Mouse (Mus musculus): ENCODE results near the gene Crxos. TPM values are rescaled to one million over a fixed set of nuclear protein-coding genes. Genes with fewer than 3 reads are reported as not detected.

Crxos gene
- polyA plus RNA-seq (2015; fragmentation: Nextera tagmentation; extraction: Ambion mirVana), result not detected in 2 replicates

GRCm38 (mm10) chr7:15882317-15882716 is at the start of gene Crxos:
Gene Crxos (plus strand): TSS chr7:15882617.
- Histone ChIP-seq H3K9ac (no peak within 1 kb of the TSS), H3K27me3 (no peaks in the 10 kb centered on the region), H3K27ac (replicated peaks) (no peak within 1 kb of the TSS), H3K9me3 (replicated peaks) (no peaks in the 10 kb centered on the region), H3K4me1 (replicated peaks) (no peaks in the 10 kb centered on the region), H3K36me3 (replicated peaks) (no peaks in the 10 kb centered on the region), H3K4me3 (replicated peaks) (no peak within 1 kb of the TSS), H3K4me2 (no peak within 1 kb of the TSS)
- ATAC-seq (ENCODE audit: insufficient read depth), result no peak
- 50% methylated on average over 2 of the region's 2 CpGs for WGBS (ENCODE audit: insufficient replicate concordance)

GRCm38 (mm10) chr7:15839578-15839977 is 42.8 kb upstream of the Crxos start, which contains the start of gene Obox6:
Gene Obox6 (minus strand): TSS chr7:15839678.
- no peaks in the 10 kb centered on the region; the same call in 1 of the 2 replicates for H3K9me3 ChIP-seq (replicated peaks)
- no peak within 1 kb of the TSS for H3K27ac ChIP-seq (replicated peaks)
- no peaks in the 10 kb centered on the region for H3K27me3 ChIP-seq
- H3K9ac ChIP-seq, result no peak within 1 kb of the TSS
- no peak within 1 kb of the TSS for H3K4me3 ChIP-seq (replicated peaks)
- WGBS (ENCODE audit: insufficient replicate concordance), result 63% methylated on average over 3 of the region's 3 CpGs
- no peak within 1 kb of the TSS for H3K4me2 ChIP-seq
- H3K4me1 ChIP-seq (replicated peaks), result no peaks in the 10 kb centered on the region
- no peak for ATAC-seq (ENCODE audit: insufficient read depth)
- H3K36me3 ChIP-seq (replicated peaks), result no peaks in the 10 kb centered on the region

- Histone ChIP-seq H3K27ac (replicated peaks) (no peak overlapping the region), H3K4me1 (replicated peaks) (no peaks in the 10 kb centered on the region), H3K4me3 (replicated peaks) (no peak overlapping the region), H3K4me2 (no peak overlapping the region), H3K9me3 (replicated peaks) (no peaks in the 10 kb centered on the region), H3K27me3 (no peaks in the 10 kb centered on the region), H3K9ac (no peak overlapping the region), H3K36me3 (replicated peaks) (no peaks in the 10 kb centered on the region)
- 25% methylated on average over 2 of the region's 2 CpGs for WGBS (ENCODE audit: insufficient replicate concordance)
- ATAC-seq (ENCODE audit: insufficient read depth), result no peak
Measured at GRCm38 (mm10) chr7:15859657-15860056, 22.8 kb upstream of the Crxos start.

- Histone ChIP-seq H3K9me3 (replicated peaks) (no peaks in the 10 kb centered on the region), H3K27ac (replicated peaks) (no peak overlapping the region), H3K4me2 (no peak overlapping the region), H3K27me3 (no peaks in the 10 kb centered on the region), H3K9ac (no peak overlapping the region), H3K4me3 (replicated peaks) (no peak overlapping the region), H3K4me1 (replicated peaks) (no peaks in the 10 kb centered on the region), H3K36me3 (replicated peaks) (no peaks in the 10 kb centered on the region)
- ATAC-seq (ENCODE audit: insufficient read depth), result no peak
- 62% methylated on average over 4 of the region's 4 CpGs for WGBS (ENCODE audit: insufficient replicate concordance)
Measured at GRCm38 (mm10) chr7:15864104-15864503, 18.3 kb upstream of the Crxos start.

GRCm38 (mm10) chr7:15879756-15880155 is 2.7 kb upstream of the Crxos start, which contains the start of gene Crx:
Gene Crx (minus strand): TSS chr7:15879968.
- H3K9ac ChIP-seq, result no peak within 1 kb of the TSS
- no peak within 1 kb of the TSS for H3K27ac ChIP-seq (replicated peaks)
- H3K4me1 ChIP-seq (replicated peaks), result no peaks in the 10 kb centered on the region
- no peaks in the 10 kb centered on the region for H3K9me3 ChIP-seq (replicated peaks)
- no peak within 1 kb of the TSS for H3K4me3 ChIP-seq (replicated peaks)
- no peaks in the 10 kb centered on the region for H3K36me3 ChIP-seq (replicated peaks)
- no peak for ATAC-seq (ENCODE audit: insufficient read depth)
- no peaks in the 10 kb centered on the region for H3K27me3 ChIP-seq
- 30% methylated on average over 4 of the region's 4 CpGs for WGBS (ENCODE audit: insufficient replicate concordance)
- no peak within 1 kb of the TSS for H3K4me2 ChIP-seq

GRCm38 (mm10) chr7:15881388-15881787 is 1.0 kb upstream of the Crxos start:
- H3K9ac ChIP-seq, result no peak overlapping the region
- 24% methylated on average over 7 of the region's 7 CpGs for WGBS (ENCODE audit: insufficient replicate concordance)

GRCm38 (mm10) chr7:15881831-15882230 is 586 bp upstream of the Crxos start:
- Histone ChIP-seq H3K27ac (replicated peaks) (no peak overlapping the region), H3K9me3 (replicated peaks) (no peaks in the 10 kb centered on the region), H3K4me2 (no peak overlapping the region), H3K4me1 (replicated peaks) (no peaks in the 10 kb centered on the region), H3K9ac (no peak overlapping the region), H3K36me3 (replicated peaks) (no peaks in the 10 kb centered on the region), H3K4me3 (replicated peaks) (no peak overlapping the region), H3K27me3 (no peaks in the 10 kb centered on the region)
- WGBS (ENCODE audit: insufficient replicate concordance), result 31% methylated on average over 3 of the region's 3 CpGs
- no peak for ATAC-seq (ENCODE audit: insufficient read depth)

More at GRCm38 (mm10) chr7:15881388-15881787, 1.0 kb upstream of the Crxos start:
- no peaks in the 10 kb centered on the region for H3K9me3 ChIP-seq (replicated peaks)
- no peaks in the 10 kb centered on the region for H3K27me3 ChIP-seq
- H3K27ac ChIP-seq (replicated peaks), result no peak overlapping the region
- no peak for ATAC-seq (ENCODE audit: insufficient read depth)
- H3K36me3 ChIP-seq (replicated peaks), result no peaks in the 10 kb centered on the region
- H3K4me1 ChIP-seq (replicated peaks), result no peaks in the 10 kb centered on the region
- H3K4me2 ChIP-seq, result no peak overlapping the region
- no peak overlapping the region for H3K4me3 ChIP-seq (replicated peaks)

GRCm38 (mm10) chr7:15884127-15884526 is 1.7 kb downstream of the Crxos start:
- Histone ChIP-seq H3K4me2 (no peak overlapping the region), H3K9ac (no peak overlapping the region), H3K27ac (replicated peaks) (no peak overlapping the region), H3K4me3 (replicated peaks) (no peak overlapping the region), H3K9me3 (replicated peaks) (no peaks in the 10 kb centered on the region), H3K27me3 (no peaks in the 10 kb centered on the region), H3K4me1 (replicated peaks) (no peaks in the 10 kb centered on the region), H3K36me3 (replicated peaks) (no peaks in the 10 kb centered on the region)
- no peak for ATAC-seq (ENCODE audit: insufficient read depth)
- 70% methylated on average over 2 of the region's 2 CpGs for WGBS (ENCODE audit: insufficient replicate concordance)

GRCm38 (mm10) chr7:15894251-15894650 is 11.8 kb downstream of the Crxos start:
- no peaks in the 10 kb centered on the region for H3K4me1 ChIP-seq (replicated peaks)
- H3K4me2 ChIP-seq, result no peak overlapping the region
- H3K4me3 ChIP-seq (replicated peaks), result no peak overlapping the region
- ATAC-seq (ENCODE audit: insufficient read depth), result no peak
- H3K27me3 ChIP-seq, result no peaks in the 10 kb centered on the region
- no peaks in the 10 kb centered on the region for H3K36me3 ChIP-seq (replicated peaks)
- H3K9me3 ChIP-seq (replicated peaks), result no peaks in the 10 kb centered on the region
- H3K27ac ChIP-seq (replicated peaks), result no peak overlapping the region
- WGBS (ENCODE audit: insufficient replicate concordance), result 40% methylated on average over 1 of the region's 1 CpGs
- H3K9ac ChIP-seq, result no peak overlapping the region

- Histone ChIP-seq H3K9ac (no peak overlapping the region), H3K4me2 (no peak overlapping the region), H3K27ac (replicated peaks) (no peak overlapping the region), H3K27me3 (no peaks in the 10 kb centered on the region), H3K4me3 (replicated peaks) (no peak overlapping the region), H3K36me3 (replicated peaks) (no peaks in the 10 kb centered on the region), H3K4me1 (replicated peaks) (no peaks in the 10 kb centered on the region), H3K9me3 (replicated peaks) (no peaks in the 10 kb centered on the region)
- 53% methylated on average over 9 of the region's 9 CpGs for WGBS (ENCODE audit: insufficient replicate concordance)
- ATAC-seq (ENCODE audit: insufficient read depth), result no peak
Measured at GRCm38 (mm10) chr7:15901366-15902048, 19.1 kb downstream of the Crxos start.

- Histone ChIP-seq H3K27ac (replicated peaks) (no peak overlapping the region), H3K27me3 (no peaks in the 10 kb centered on the region), H3K4me2 (no peak overlapping the region), H3K4me1 (replicated peaks) (no peaks in the 10 kb centered on the region), H3K9me3 (replicated peaks) (no peaks in the 10 kb centered on the region), H3K9ac (no peak overlapping the region), H3K36me3 (replicated peaks) (no peaks in the 10 kb centered on the region), H3K4me3 (replicated peaks) (no peak overlapping the region)
- WGBS (ENCODE audit: insufficient replicate concordance), result 66% methylated on average over 7 of the region's 7 CpGs
- ATAC-seq (ENCODE audit: insufficient read depth), result no peak
Measured at GRCm38 (mm10) chr7:15905861-15906260, 23.4 kb downstream of the Crxos start.

GRCm38 (mm10) chr7:15906602-15907001 is 24.2 kb downstream of the Crxos start:
- Histone ChIP-seq H3K9me3 (replicated peaks) (no peaks in the 10 kb centered on the region), H3K4me2 (no peak overlapping the region), H3K27me3 (no peaks in the 10 kb centered on the region), H3K4me1 (replicated peaks) (no peaks in the 10 kb centered on the region), H3K27ac (replicated peaks) (no peak overlapping the region), H3K36me3 (replicated peaks) (no peaks in the 10 kb centered on the region), H3K4me3 (replicated peaks) (no peak overlapping the region), H3K9ac (no peak overlapping the region)
- no peak for ATAC-seq (ENCODE audit: insufficient read depth)
- WGBS (ENCODE audit: insufficient replicate concordance), result 47% methylated on average over 1 of the region's 1 CpGs
